Mouse (Mus musculus): ENCODE measurements around the gene Lpcat4. TPM values are rescaled to one million over a fixed set of nuclear protein-coding genes. Genes with fewer than 3 reads are reported as not detected.

Gene Lpcat4
- total and polyA plus RNA-seq, 2 experiments from 2014 or later: 22.8 to 44.7 TPM

- no peak for ATAC-seq
- no peak within 1 kb of the TSS for H3K4me2 ChIP-seq (ENCODE audit: low read depth, low read length)
- no peak for TF ChIP-seq CTCF (IDR thresholded peaks at IDR 0.05; ENCODE audit: low read depth)
- no peak within 1 kb of the TSS for H3K4me3 ChIP-seq (ENCODE audit: low read length)
- DNase-seq (ENCODE audit: low spot score): no peak
- H3K36me3 ChIP-seq (ENCODE audit: insufficient read depth, low read length): no peaks in the 10 kb centered on the region
- H3K9ac ChIP-seq (replicated peaks; ENCODE audit: low read length): no peak within 1 kb of the TSS
- 74% methylated on average over 10 of the region's 10 CpGs for WGBS
- no peaks in the 10 kb centered on the region for H3K9me3 ChIP-seq (ENCODE audit: low read length)
- no peak within 1 kb of the TSS for H3K27ac ChIP-seq
- H3K27me3 ChIP-seq (ENCODE audit: insufficient read depth, low read length): no peaks in the 10 kb centered on the region
- H3K4me1 ChIP-seq (ENCODE audit: insufficient read depth, low read length): peaks cover 5% of the 10 kb centered on the region; the same call in 1 of the 2 replicates
Measured at GRCm38 (mm10) chr2:112259241-112259962, 20.1 kb downstream of the Lpcat4 start, which contains the start of gene Nutm1. Gene Nutm1, minus strand, starts transcription at chr2:112259291.

GRCm38 (mm10) chr2:112261748-112262653 lies 22.7 kb downstream of the Lpcat4 start, which contains the start of gene Nop10:
Gene Nop10, plus strand, starts transcription at chr2:112261926.
- H3K36me3 ChIP-seq (ENCODE audit: insufficient read depth, low read length): no peaks in the 10 kb centered on the region
- peak; percentile 96 for DNase-seq (ENCODE audit: low spot score)
- peak within 1 kb of the TSS; percentile 72 for H3K4me2 ChIP-seq (ENCODE audit: low read depth, low read length)
- H3K4me1 ChIP-seq (ENCODE audit: insufficient read depth, low read length): peaks cover 10% of the 10 kb centered on the region
- 1% methylated on average over 36 of the region's 36 CpGs for WGBS
- TF ChIP-seq CTCF (IDR thresholded peaks at IDR 0.05; ENCODE audit: low read depth): peak; percentile 92
- H3K27ac ChIP-seq: peak within 1 kb of the TSS; percentile 80
- peak within 1 kb of the TSS; percentile 63 for H3K9ac ChIP-seq (replicated peaks; ENCODE audit: low read length)
- H3K27me3 ChIP-seq (ENCODE audit: insufficient read depth, low read length): no peaks in the 10 kb centered on the region
- H3K4me3 ChIP-seq (ENCODE audit: low read length): peak within 1 kb of the TSS; percentile 61
- no peaks in the 10 kb centered on the region for H3K9me3 ChIP-seq (ENCODE audit: low read length)
- peak; percentile 72 for ATAC-seq

DNA sequence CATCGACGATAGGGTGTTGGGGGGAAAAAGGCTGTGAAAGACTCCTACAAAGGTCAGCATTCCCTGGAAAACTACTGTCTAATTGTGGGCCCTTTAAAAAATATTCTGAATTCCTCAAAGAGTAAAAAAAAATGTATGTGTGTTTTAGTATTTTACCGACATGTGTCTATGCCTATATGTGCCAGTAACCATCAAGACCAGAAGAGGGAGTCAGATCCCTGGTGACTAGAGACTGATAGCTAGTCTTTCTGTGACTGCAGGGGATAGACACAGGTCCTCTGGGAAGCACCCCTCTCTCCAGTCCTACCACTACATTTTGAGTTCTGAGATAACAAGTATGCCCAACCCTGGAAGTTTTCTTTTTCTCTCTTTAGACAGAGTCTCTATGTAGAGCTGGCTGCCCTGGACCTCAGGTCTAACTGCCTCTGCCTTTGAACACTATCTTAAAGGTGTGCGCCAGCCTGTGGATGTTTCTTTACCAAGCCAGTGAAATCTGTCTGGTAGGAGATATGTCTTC lies 23.6 kb downstream of the Lpcat4 start:
- Histone ChIP-seq H3K27ac (peak overlapping the region; percentile 80; the same call in 1 of the 2 replicates), H3K9me3 (ENCODE audit: low read length) (no peaks in the 10 kb centered on the region), H3K9ac (replicated peaks; ENCODE audit: low read length) (peak overlapping the region; percentile 63), H3K4me3 (ENCODE audit: low read length) (peak overlapping the region; percentile 61), H3K4me1 (ENCODE audit: insufficient read depth, low read length) (peaks cover 19% of the 10 kb centered on the region), H3K27me3 (ENCODE audit: insufficient read depth, low read length) (no peaks in the 10 kb centered on the region), H3K4me2 (ENCODE audit: low read depth, low read length) (peak overlapping the region; percentile 72), H3K36me3 (ENCODE audit: insufficient read depth, low read length) (no peaks in the 10 kb centered on the region)
- DNase-seq (ENCODE audit: low spot score): no peak
- 32% methylated on average over 4 of the region's 4 CpGs for WGBS
- no peak for ATAC-seq
- peak; percentile 47 for TF ChIP-seq CTCF (IDR thresholded peaks at IDR 0.05; ENCODE audit: low read depth)

- no peak for TF ChIP-seq CTCF (IDR thresholded peaks at IDR 0.05; ENCODE audit: low read depth)
- H3K4me2 ChIP-seq (ENCODE audit: low read depth, low read length): no peak overlapping the region
- WGBS: 80% methylated on average over 4 of the region's 4 CpGs
Measured at GRCm38 (mm10) chr2:112264364-112264763, 25.1 kb downstream of the Lpcat4 start.

GRCm38 (mm10) chr2:112265448-112266241 lies 26.4 kb downstream of the Lpcat4 start, which contains the start of gene Slc12a6:
Gene Slc12a6, plus strand, starts transcription at chr2:112265825.
- Histone ChIP-seq H3K9me3 (ENCODE audit: low read length) (no peaks in the 10 kb centered on the region), H3K36me3 (ENCODE audit: insufficient read depth, low read length) (no peaks in the 10 kb centered on the region), H3K4me2 (ENCODE audit: low read depth, low read length) (peak within 1 kb of the TSS; percentile 87), H3K4me1 (ENCODE audit: insufficient read depth, low read length) (peaks cover 22% of the 10 kb centered on the region), H3K4me3 (ENCODE audit: low read length) (peak within 1 kb of the TSS; percentile 87), H3K27me3 (ENCODE audit: insufficient read depth, low read length) (no peaks in the 10 kb centered on the region), H3K9ac (replicated peaks; ENCODE audit: low read length) (peak within 1 kb of the TSS; percentile 85), H3K27ac (peak within 1 kb of the TSS; percentile 96)
- peak; percentile 94 for DNase-seq (ENCODE audit: low spot score)
- ATAC-seq: peak; percentile 95
- no peak for TF ChIP-seq CTCF (IDR thresholded peaks at IDR 0.05; ENCODE audit: low read depth)
- WGBS: under 1% methylated on average over 76 of the region's 85 CpGs

More at GRCm38 (mm10) chr2:112264364-112264763, 25.1 kb downstream of the Lpcat4 start:
- H3K27ac ChIP-seq: no peak overlapping the region
- no peaks in the 10 kb centered on the region for H3K27me3 ChIP-seq (ENCODE audit: insufficient read depth, low read length)
- H3K9me3 ChIP-seq (ENCODE audit: low read length): no peaks in the 10 kb centered on the region
- no peaks in the 10 kb centered on the region for H3K36me3 ChIP-seq (ENCODE audit: insufficient read depth, low read length)
- ATAC-seq (no peak), DNase-seq (ENCODE audit: low spot score) (no peak)
- H3K9ac ChIP-seq (replicated peaks; ENCODE audit: low read length): no peak overlapping the region
- no peak overlapping the region for H3K4me3 ChIP-seq (ENCODE audit: low read length)
- H3K4me1 ChIP-seq (ENCODE audit: insufficient read depth, low read length): peaks cover 19% of the 10 kb centered on the region

DNA sequence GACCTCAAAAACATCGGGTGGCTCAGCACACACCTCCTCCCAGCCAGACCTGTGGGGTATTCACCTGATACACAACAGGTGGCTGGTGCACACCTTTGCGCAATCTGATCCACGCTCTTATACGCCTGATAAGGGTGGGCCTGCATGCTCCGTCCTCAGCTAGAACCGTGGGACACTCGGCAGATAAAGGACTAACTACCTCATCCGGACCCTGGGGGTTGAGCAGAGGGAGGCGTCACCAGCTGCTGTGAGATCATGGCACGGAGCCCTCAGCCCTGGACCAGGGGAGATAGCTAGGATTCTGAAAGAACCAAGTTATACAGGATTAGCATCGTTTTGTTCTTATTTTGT lies 26.9 kb downstream of the Lpcat4 start, which contains the start of gene Gm21985:
TSS of gene Gm21985 (plus strand) at position 73 of the 351 bp plus-strand sequence.
- peaks cover 22% of the 10 kb centered on the region for H3K4me1 ChIP-seq (ENCODE audit: insufficient read depth, low read length)
- under 1% methylated on average over 11 of the region's 11 CpGs for WGBS

More for the DNA sequence above, 26.9 kb downstream of the Lpcat4 start, which contains the start of gene Gm21985:
- Histone ChIP-seq H3K9ac (replicated peaks; ENCODE audit: low read length) (peak within 1 kb of the TSS; percentile 85), H3K9me3 (ENCODE audit: low read length) (no peaks in the 10 kb centered on the region), H3K4me3 (ENCODE audit: low read length) (peak within 1 kb of the TSS; percentile 87), H3K27me3 (ENCODE audit: insufficient read depth, low read length) (no peaks in the 10 kb centered on the region), H3K4me2 (ENCODE audit: low read depth, low read length) (peak within 1 kb of the TSS; percentile 87), H3K27ac (peak within 1 kb of the TSS; percentile 96), H3K36me3 (ENCODE audit: insufficient read depth, low read length) (no peaks in the 10 kb centered on the region)
- no peak for TF ChIP-seq CTCF (IDR thresholded peaks at IDR 0.05; ENCODE audit: low read depth)
- peak; percentile 38 for ATAC-seq
- peak; percentile 63 for DNase-seq (ENCODE audit: low spot score)

Measured in hindbrain, postnatal 0 days (tissue).